Mouse (Mus musculus) embryonic fibroblast, embryonic 13.5 days (primary cell): ENCODE measurements around the gene Cnih3. TPM values are rescaled to one million over a fixed set of nuclear protein-coding genes. Genes with fewer than 3 reads are reported as not detected.

ENCODE experiments used
- H3K27ac ChIP-seq: 2 replicates; pipeline ENCODE4 v1.5.1; 2012; ENCODE audit warnings: low read length, control low read depth, inconsistent platforms; ENCODE audit not compliant: insufficient read depth
- H3K4me1 ChIP-seq: 2 replicates; pipeline ENCODE4 v1.6.1; 2011; ENCODE audit warnings: low read length; ENCODE audit not compliant: control insufficient read depth, insufficient read depth
- H3K4me3 ChIP-seq: 2 replicates; pipeline ENCODE4 v1.5.1; 2011; ENCODE audit warnings: mild to moderate bottlenecking, control low read depth, low read length; ENCODE audit not compliant: insufficient read depth
- CTCF ChIP-seq: IDR thresholded peaks from 2 replicates; pipeline ENCODE4 v1.5.1; 2011; ENCODE audit warnings: mild to moderate bottlenecking, control low read depth, low read length, moderate library complexity, borderline replicate concordance; ENCODE audit not compliant: insufficient read depth
- POLR2A ChIP-seq: IDR thresholded peaks from 2 replicates; pipeline ENCODE4 v1.6.1; 2011; ENCODE audit warnings: low read depth, mild to moderate bottlenecking, control low read depth, low read length, moderate library complexity
- polyA plus RNA-seq: library from polyadenylated mRNA; stranded (reverse); fragments of >200 nt; gene quantifications from 2 replicates; pipeline ENCODE4 v1.2.4, GENCODE M21; 2011; ENCODE audit warnings: low read depth; ENCODE audit not compliant: missing spikeins, insufficient read length

The Cnih3 gene
- polyA plus RNA-seq, 1 experiment, result not detected

DNA sequence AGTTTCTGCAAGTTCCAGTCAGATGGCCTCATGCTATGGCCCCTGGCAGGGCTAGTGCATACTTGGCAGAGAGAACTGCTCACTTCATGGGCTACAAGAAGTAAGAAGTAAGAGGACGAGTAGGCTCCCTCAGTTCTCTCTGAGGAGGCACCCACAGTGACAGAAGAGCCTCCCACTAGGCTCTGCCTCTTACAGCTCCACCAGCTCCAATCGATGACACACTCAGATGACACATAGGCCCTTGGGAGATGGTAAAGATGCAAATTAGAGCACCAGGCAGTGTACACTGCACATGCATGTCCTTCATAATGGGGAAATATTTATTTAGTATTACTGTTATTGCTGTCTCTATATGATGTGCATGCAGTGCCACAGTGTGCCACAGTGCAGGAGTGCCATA is 62.6 kb downstream of the Cnih3 start:
- Histone ChIP-seq H3K27ac (no peak overlapping the region), H3K4me3 (no peak overlapping the region), H3K4me1 (0 out of 2 replicates have a peak, but pooled peaks cover 5% of the 10 kb centered on the region)
- TF ChIP-seq CTCF (no peak), POLR2A (no peak)

GRCm38 (mm10) chr1:181416841-181417240 is 64.4 kb downstream of the Cnih3 start:
- Histone ChIP-seq H3K27ac (no peak overlapping the region), H3K4me3 (no peak overlapping the region), H3K4me1 (0 out of 2 replicates have a peak, but pooled peaks cover 5% of the 10 kb centered on the region)
- TF ChIP-seq CTCF, result no peak
- no peak for TF ChIP-seq POLR2A

- 0 out of 2 replicates have a peak, but pooled peaks cover 5% of the 10 kb centered on the region for H3K4me1 ChIP-seq
- no peak overlapping the region for H3K4me3 ChIP-seq
- H3K27ac ChIP-seq, result no peak overlapping the region
- TF ChIP-seq POLR2A (no peak), CTCF (no peak)
These were observed 65.6 kb downstream of the Cnih3 start for GRCm38 (mm10) chr1:181417937-181418523.

GRCm38 (mm10) chr1:181420080-181420536 is 67.7 kb downstream of the Cnih3 start:
- no peak for TF ChIP-seq CTCF
- TF ChIP-seq POLR2A, result no peak
- H3K4me3 ChIP-seq, result no peak overlapping the region
- H3K4me1 ChIP-seq, result 0 out of 2 replicates have a peak, but pooled peaks cover 5% of the 10 kb centered on the region
- no peak overlapping the region for H3K27ac ChIP-seq

DNA sequence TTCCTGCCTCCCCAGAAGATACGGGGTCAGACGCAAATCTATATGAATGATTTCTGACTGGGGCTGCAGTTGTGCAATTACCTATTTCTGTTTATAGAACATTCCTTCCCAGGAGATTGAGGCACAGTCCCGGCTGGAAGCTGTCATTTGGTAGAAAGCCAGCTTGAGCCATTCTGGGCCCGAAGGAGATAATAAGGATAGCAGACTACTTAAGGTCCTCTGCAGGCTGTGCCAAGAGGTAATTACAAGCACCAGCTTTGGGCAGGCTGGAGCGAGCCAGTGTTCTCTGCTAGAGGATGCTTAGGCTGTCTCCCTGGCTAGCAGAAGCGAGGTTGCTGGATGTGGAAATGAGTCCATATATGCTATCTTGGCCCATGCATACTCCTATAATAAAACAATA is 70.4 kb downstream of the Cnih3 start:
- no peak overlapping the region for H3K27ac ChIP-seq
- TF ChIP-seq CTCF (no peak), POLR2A (no peak)

GRCm38 (mm10) chr1:181424922-181425321 is 72.5 kb downstream of the Cnih3 start:
- TF ChIP-seq POLR2A (no peak), CTCF (no peak)
- Histone ChIP-seq H3K4me3 (no peak overlapping the region), H3K4me1 (no peaks in the 10 kb centered on the region), H3K27ac (no peak overlapping the region)

More for the DNA sequence above, 70.4 kb downstream of the Cnih3 start:
- H3K4me3 ChIP-seq, result no peak overlapping the region
- 0 out of 2 replicates have a peak, but pooled peaks cover 4% of the 10 kb centered on the region for H3K4me1 ChIP-seq

DNA sequence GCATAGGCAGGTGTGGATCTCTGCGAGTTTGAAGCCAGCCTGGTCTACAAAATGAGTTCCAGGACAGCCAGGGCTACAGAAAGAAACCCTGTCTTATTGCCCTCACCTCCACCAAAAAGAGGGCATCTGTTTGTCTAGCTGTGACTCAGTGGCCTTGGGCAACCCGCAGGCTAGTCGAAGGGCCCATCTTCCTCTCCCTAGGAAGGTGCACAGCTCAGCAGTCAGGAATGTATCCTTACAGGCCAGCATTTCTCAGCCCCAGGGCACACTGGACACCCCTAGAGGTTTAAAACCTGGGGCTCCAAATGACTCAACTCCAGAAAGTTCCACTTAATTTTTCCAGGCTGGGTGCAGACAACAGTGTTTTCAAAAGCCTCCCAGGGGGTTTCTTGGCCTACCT is 73.0 kb downstream of the Cnih3 start:
- H3K4me1 ChIP-seq, result no peaks in the 10 kb centered on the region
- TF ChIP-seq CTCF, result no peak
- no peak for TF ChIP-seq POLR2A
- H3K4me3 ChIP-seq, result no peak overlapping the region

GRCm38 (mm10) chr1:181426406-181426805 is 74.0 kb downstream of the Cnih3 start:
- Histone ChIP-seq H3K27ac (no peak overlapping the region), H3K4me1 (no peaks in the 10 kb centered on the region), H3K4me3 (no peak overlapping the region)
- no peak for TF ChIP-seq POLR2A
- TF ChIP-seq CTCF, result no peak

More for the DNA sequence above, 73.0 kb downstream of the Cnih3 start:
- no peak overlapping the region for H3K27ac ChIP-seq

- no peak overlapping the region for H3K4me3 ChIP-seq
- H3K27ac ChIP-seq, result no peak overlapping the region
- no peaks in the 10 kb centered on the region for H3K4me1 ChIP-seq
- TF ChIP-seq POLR2A (no peak), CTCF (no peak)
These were observed 80.8 kb downstream of the Cnih3 start for GRCm38 (mm10) chr1:181433263-181433662.

- Histone ChIP-seq H3K4me1 (no peaks in the 10 kb centered on the region), H3K4me3 (no peak overlapping the region), H3K27ac (no peak overlapping the region; the same call in 1 of the 2 replicates)
- no peak for TF ChIP-seq POLR2A
- TF ChIP-seq CTCF, result no peak
These were observed 83.0 kb downstream of the Cnih3 start for GRCm38 (mm10) chr1:181435414-181435813.
